Mouse (Mus musculus) c-Kit-negative CD71-positive TER-119-positive erythroid progenitor cells, embryonic 14.5 days (primary cell): Measurements from ENCODE around the gene Treml1.

Source experiments
- DNase-seq: peaks from one replicate; pipeline ENCODE4 v3.0.0-alpha.2; 2013; ENCODE audit warnings: low read depth, low spot score

Gene Treml1

GRCm38 (mm10) chr17:48409380-48410298, 49.9 kb downstream of the Treml1 start, which contains the start of the genes Nfya and Oard1:
Gene Nfya (minus strand): TSS chr17:48409906.
Gene Oard1 (plus strand): TSS chr17:48410014.
- peak; percentile 99 for DNase-seq

DNA sequence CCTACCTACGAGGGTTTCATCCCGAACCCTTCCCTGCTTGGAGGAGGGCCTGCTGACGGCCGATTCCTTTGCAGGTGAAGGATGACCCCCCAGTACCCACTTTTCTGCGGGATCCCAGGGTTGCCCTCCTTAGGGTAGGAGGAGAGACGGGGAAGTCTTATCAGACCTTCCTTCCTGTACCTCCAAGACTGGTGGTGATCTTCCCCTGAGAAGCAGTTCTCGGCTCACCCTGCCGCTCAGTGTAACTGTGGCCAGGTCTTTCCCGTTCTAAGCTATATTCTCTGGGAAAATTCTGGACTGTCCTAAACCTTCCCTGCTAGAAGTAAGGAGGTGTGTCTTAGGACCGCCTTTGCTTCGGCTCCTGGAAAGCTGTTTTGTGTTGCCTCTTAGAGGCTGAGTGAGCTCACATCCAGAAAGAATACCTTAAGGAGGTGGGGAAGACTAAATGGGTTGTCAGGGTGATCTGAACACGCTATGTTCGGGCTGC, 50.6 kb downstream of the Treml1 start:
- no peak for DNase-seq

- no peak for DNase-seq
These were observed 51.5 kb downstream of the Treml1 start for GRCm38 (mm10) chr17:48411241-48411640.

- no peak for DNase-seq
These were observed 56.3 kb downstream of the Treml1 start for GRCm38 (mm10) chr17:48416011-48416410.
